Mouse (Mus musculus): Measurements from ENCODE around the gene Clip4. TPM values are rescaled to one million over a fixed set of nuclear protein-coding genes. Genes with fewer than 3 reads are reported as not detected.
A peak's percentile ranks its signal among the peaks of the same experiment; 100 is the strongest.

Clip4 gene
- polyA plus RNA-seq, 1 experiment from 2014 or later, result 5.1 TPM

- 89% methylated on average over 5 of the region's 5 CpGs for WGBS
- no peak overlapping the region for H3K27ac ChIP-seq
- H3K27me3 ChIP-seq (ENCODE audit: poor library complexity, severe bottlenecking), result peaks cover 18% of the 10 kb centered on the region
- peaks cover 13% of the 10 kb centered on the region for H3K4me1 ChIP-seq
- no peak for DNase-seq (ENCODE audit: extremely low spot score, low spot score)
- no peak overlapping the region for H3K4me3 ChIP-seq
- no peaks in the 10 kb centered on the region for H3K36me3 ChIP-seq (replicated peaks)
- no peaks in the 10 kb centered on the region for H3K9me3 ChIP-seq
Measured at GRCm38 (mm10) chr17:71865437-71865836, 97.2 kb downstream of the Clip4 start.

- Histone ChIP-seq H3K36me3 (replicated peaks) (no peaks in the 10 kb centered on the region), H3K9me3 (no peaks in the 10 kb centered on the region), H3K27me3 (ENCODE audit: poor library complexity, severe bottlenecking) (peaks cover 21% of the 10 kb centered on the region), H3K27ac (no peak overlapping the region), H3K4me1 (peaks cover 13% of the 10 kb centered on the region), H3K4me3 (no peak overlapping the region)
- no peak for DNase-seq (ENCODE audit: extremely low spot score, low spot score)
- 92% methylated on average over 2 of the region's 2 CpGs for WGBS
Measured at GRCm38 (mm10) chr17:71867892-71868291, 99.6 kb downstream of the Clip4 start.

GRCm38 (mm10) chr17:71868828-71869227, 100.6 kb downstream of the Clip4 start:
- 81% methylated on average over 12 of the region's 12 CpGs for WGBS
- DNase-seq (ENCODE audit: extremely low spot score, low spot score), result no peak
- no peak overlapping the region for H3K27ac ChIP-seq

GRCm38 (mm10) chr17:71869372-71870231, 101.3 kb downstream of the Clip4 start:
- peaks cover 21% of the 10 kb centered on the region for H3K27me3 ChIP-seq (ENCODE audit: poor library complexity, severe bottlenecking)
- peak; percentile 57 for DNase-seq (ENCODE audit: extremely low spot score, low spot score)
- peak overlapping the region; percentile 63 for H3K4me3 ChIP-seq
- 5% methylated on average over 60 of the region's 60 CpGs for WGBS
- peaks cover 13% of the 10 kb centered on the region for H3K4me1 ChIP-seq
- peak overlapping the region; percentile 88 for H3K27ac ChIP-seq
- no peaks in the 10 kb centered on the region for H3K9me3 ChIP-seq
- H3K36me3 ChIP-seq (replicated peaks), result no peaks in the 10 kb centered on the region

More at GRCm38 (mm10) chr17:71868828-71869227, 100.6 kb downstream of the Clip4 start:
- Histone ChIP-seq H3K36me3 (replicated peaks) (no peaks in the 10 kb centered on the region), H3K9me3 (no peaks in the 10 kb centered on the region), H3K4me3 (peak overlapping the region; percentile 63), H3K4me1 (peaks cover 13% of the 10 kb centered on the region), H3K27me3 (ENCODE audit: poor library complexity, severe bottlenecking) (peaks cover 21% of the 10 kb centered on the region)

GRCm38 (mm10) chr17:71870232-71870621, 102.0 kb downstream of the Clip4 start:
- no peaks in the 10 kb centered on the region for H3K9me3 ChIP-seq
- H3K27ac ChIP-seq, result no peak overlapping the region
- peaks cover 21% of the 10 kb centered on the region for H3K27me3 ChIP-seq (ENCODE audit: poor library complexity, severe bottlenecking)
- H3K4me3 ChIP-seq, result no peak overlapping the region
- peaks cover 13% of the 10 kb centered on the region for H3K4me1 ChIP-seq
- DNase-seq (ENCODE audit: extremely low spot score, low spot score), result no peak
- WGBS, result 93% methylated on average over 8 of the region's 8 CpGs
- H3K36me3 ChIP-seq (replicated peaks), result no peaks in the 10 kb centered on the region

GRCm38 (mm10) chr17:71870641-71871040, 102.4 kb downstream of the Clip4 start:
- Histone ChIP-seq H3K36me3 (replicated peaks) (no peaks in the 10 kb centered on the region), H3K4me1 (peaks cover 13% of the 10 kb centered on the region), H3K27me3 (ENCODE audit: poor library complexity, severe bottlenecking) (peaks cover 21% of the 10 kb centered on the region), H3K4me3 (no peak overlapping the region), H3K9me3 (no peaks in the 10 kb centered on the region), H3K27ac (no peak overlapping the region)
- DNase-seq (ENCODE audit: extremely low spot score, low spot score), result no peak
- WGBS, result 84% methylated on average over 1 of the region's 1 CpGs

GRCm38 (mm10) chr17:71871981-71872380, 103.7 kb downstream of the Clip4 start:
- H3K27ac ChIP-seq, result no peak overlapping the region
- H3K9me3 ChIP-seq, result no peaks in the 10 kb centered on the region
- DNase-seq (ENCODE audit: extremely low spot score, low spot score), result no peak
- no peak overlapping the region for H3K4me3 ChIP-seq
- no peaks in the 10 kb centered on the region for H3K36me3 ChIP-seq (replicated peaks)
- peaks cover 21% of the 10 kb centered on the region for H3K27me3 ChIP-seq (ENCODE audit: poor library complexity, severe bottlenecking)
- WGBS, result 88% methylated on average over 7 of the region's 7 CpGs
- H3K4me1 ChIP-seq, result peaks cover 13% of the 10 kb centered on the region

GRCm38 (mm10) chr17:71872976-71873375, 104.7 kb downstream of the Clip4 start:
- WGBS, result 64% methylated on average over 5 of the region's 5 CpGs
- Histone ChIP-seq H3K27ac (no peak overlapping the region), H3K9me3 (no peaks in the 10 kb centered on the region), H3K4me1 (peaks cover 13% of the 10 kb centered on the region), H3K4me3 (no peak overlapping the region), H3K36me3 (replicated peaks) (no peaks in the 10 kb centered on the region), H3K27me3 (ENCODE audit: poor library complexity, severe bottlenecking) (peaks cover 21% of the 10 kb centered on the region)
- no peak for DNase-seq (ENCODE audit: extremely low spot score, low spot score)

GRCm38 (mm10) chr17:71874077-71874476, 105.8 kb downstream of the Clip4 start:
- Histone ChIP-seq H3K4me1 (peaks cover 9% of the 10 kb centered on the region), H3K9me3 (no peaks in the 10 kb centered on the region), H3K36me3 (replicated peaks) (no peaks in the 10 kb centered on the region), H3K4me3 (no peak overlapping the region), H3K27ac (no peak overlapping the region), H3K27me3 (ENCODE audit: poor library complexity, severe bottlenecking) (peaks cover 16% of the 10 kb centered on the region)
- DNase-seq (ENCODE audit: extremely low spot score, low spot score), result peak; percentile 58
- 40% methylated on average over 6 of the region's 6 CpGs for WGBS

- WGBS, result 91% methylated on average over 9 of the region's 9 CpGs
Measured at GRCm38 (mm10) chr17:71874795-71875194, 106.5 kb downstream of the Clip4 start.

GRCm38 (mm10) chr17:71875492-71875891, 107.2 kb downstream of the Clip4 start:
- Histone ChIP-seq H3K9me3 (no peaks in the 10 kb centered on the region), H3K27me3 (ENCODE audit: poor library complexity, severe bottlenecking) (peaks cover 2% of the 10 kb centered on the region), H3K36me3 (replicated peaks) (no peaks in the 10 kb centered on the region), H3K4me1 (no peaks in the 10 kb centered on the region), H3K27ac (no peak overlapping the region), H3K4me3 (no peak overlapping the region)
- no peak for DNase-seq (ENCODE audit: extremely low spot score, low spot score)
- 82% methylated on average over 7 of the region's 7 CpGs for WGBS

More at GRCm38 (mm10) chr17:71874795-71875194, 106.5 kb downstream of the Clip4 start:
- Histone ChIP-seq H3K27me3 (ENCODE audit: poor library complexity, severe bottlenecking) (peaks cover 9% of the 10 kb centered on the region), H3K4me3 (no peak overlapping the region), H3K36me3 (replicated peaks) (no peaks in the 10 kb centered on the region), H3K9me3 (no peaks in the 10 kb centered on the region), H3K27ac (no peak overlapping the region), H3K4me1 (peaks cover 2% of the 10 kb centered on the region)
- DNase-seq (ENCODE audit: extremely low spot score, low spot score), result no peak

GRCm38 (mm10) chr17:71881369-71881768, 113.1 kb downstream of the Clip4 start:
- Histone ChIP-seq H3K36me3 (replicated peaks) (no peaks in the 10 kb centered on the region), H3K27me3 (ENCODE audit: poor library complexity, severe bottlenecking) (no peaks in the 10 kb centered on the region), H3K4me3 (no peak overlapping the region), H3K9me3 (no peaks in the 10 kb centered on the region), H3K27ac (no peak overlapping the region), H3K4me1 (no peaks in the 10 kb centered on the region)
- WGBS, result 87% methylated on average over 6 of the region's 6 CpGs
- DNase-seq (ENCODE audit: extremely low spot score, low spot score), result no peak

- Histone ChIP-seq H3K27ac (no peak overlapping the region), H3K4me3 (no peak overlapping the region), H3K36me3 (replicated peaks) (no peaks in the 10 kb centered on the region), H3K9me3 (no peaks in the 10 kb centered on the region), H3K27me3 (ENCODE audit: poor library complexity, severe bottlenecking) (no peaks in the 10 kb centered on the region), H3K4me1 (peaks cover 4% of the 10 kb centered on the region; the same call in 1 of the 2 replicates)
- WGBS, result 66% methylated on average over 3 of the region's 3 CpGs
- DNase-seq (ENCODE audit: extremely low spot score, low spot score), result no peak
Measured at GRCm38 (mm10) chr17:71909107-71909506, 140.8 kb downstream of the Clip4 start.

Measured in forebrain, embryonic 10.5 days (tissue).